In the genomic region with DNA sequence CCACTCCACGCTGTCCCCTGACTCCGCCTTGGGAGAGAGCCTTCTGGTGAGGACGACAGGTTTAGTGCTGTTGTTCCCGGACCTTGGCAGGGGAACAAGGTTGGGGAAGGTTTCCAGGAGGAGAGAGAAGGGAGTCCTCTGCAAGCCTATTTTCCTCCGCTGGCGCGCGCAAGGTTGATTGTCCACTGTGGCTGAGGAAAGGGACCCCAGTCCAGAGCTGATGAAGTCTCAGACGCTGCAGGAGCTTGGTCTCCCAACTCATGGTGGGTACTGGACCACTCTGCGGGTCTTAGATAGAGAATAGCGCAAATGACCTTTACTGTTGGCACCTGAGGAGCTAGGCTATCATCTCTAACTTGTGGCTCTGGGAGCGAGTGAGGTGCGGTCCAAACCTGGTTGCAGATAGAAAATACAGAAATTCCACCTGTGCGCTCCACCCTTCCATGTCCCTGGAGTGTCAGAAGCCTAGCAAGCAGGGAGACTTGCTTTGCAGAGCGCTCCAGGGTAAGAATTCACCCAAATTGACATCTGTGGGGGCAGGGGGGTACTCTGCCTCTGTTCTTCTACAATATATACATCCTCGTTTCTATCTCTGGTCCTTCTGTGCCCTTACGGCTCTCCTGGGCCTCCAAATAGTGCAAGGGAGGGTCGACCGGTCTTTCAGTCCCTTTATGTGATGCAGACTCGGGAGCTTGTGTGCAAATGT, we compare ENCODE assay signal across 9 mouse cellular contexts. TPM values are rescaled to one million over a fixed set of nuclear protein-coding genes. Genes with fewer than 3 reads are reported as not detected.
DNase-seq lines count a peak whose midpoint lies in the region; ATAC-seq and TF ChIP-seq lines count a peak whose summit lies in the region.
"Had no signal": no experiment of that assay in that cellular context is flagged by ENCODE, and none has a peak within 500 bp of the region (broad histone marks: within the 10 kb centered on the region; RNA-seq: fewer than 3 reads in every experiment).

No protein-coding gene starts in this region.

- no peaks in the 10 kb centered on the region for H3K36me3 ChIP-seq in kidney, postnatal 0 days (ENCODE audit: insufficient read depth, low read length)
- no peaks in the 10 kb centered on the region for H3K36me3 ChIP-seq in embryonic facial prominence, embryonic 11.5 days (replicated peaks; ENCODE audit: control insufficient read depth, insufficient read depth, low read depth, low read length)
- H3K36me3 ChIP-seq in kidney, adult 2 months (ENCODE audit: control insufficient read depth, insufficient read depth, low read length), result no peaks in the 10 kb centered on the region

- TF ChIP-seq CTCF in kidney, postnatal 0 days (IDR thresholded peaks at IDR 0.05; ENCODE audit: low read depth), result no peak
- no peak for TF ChIP-seq CTCF in kidney, adult 2 months (conservative IDR thresholded peaks at IDR 0.05; ENCODE audit: insufficient read depth, insufficient read length, low read depth, low read length)

- H3K4me2 ChIP-seq in kidney, postnatal 0 days (ENCODE audit: low read length), result peak overlapping the region; percentile 84
- H3K4me2 ChIP-seq in embryonic facial prominence, embryonic 11.5 days (ENCODE audit: low read depth, low read length), result peak overlapping the region; percentile 88

- no peak overlapping the region for H3K9ac ChIP-seq in kidney, postnatal 0 days (ENCODE audit: low read depth, low read length)
- no peak overlapping the region for H3K9ac ChIP-seq in embryonic facial prominence, embryonic 11.5 days (replicated peaks; ENCODE audit: low read length)

- 28% methylated on average over 20 of the region's 20 CpGs for WGBS in kidney, postnatal 0 days
- 30% methylated on average over 20 of the region's 20 CpGs for WGBS in embryonic facial prominence, embryonic 11.5 days
- WGBS in kidney, adult 2 months, result 31% methylated on average over 20 of the region's 20 CpGs

- H3K4me1 ChIP-seq in kidney, postnatal 0 days (replicated peaks; ENCODE audit: insufficient read depth, low read length), result peaks cover 9% of the 10 kb centered on the region; the same call in 1 of the 2 replicates
- peaks cover 4% of the 10 kb centered on the region; the same call in 1 of the 2 replicates for H3K4me1 ChIP-seq in embryonic facial prominence, embryonic 11.5 days (ENCODE audit: control insufficient read depth, insufficient read depth, low read length)
- no peaks in the 10 kb centered on the region for H3K4me1 ChIP-seq in kidney, adult 2 months (ENCODE audit: control insufficient read depth, insufficient read depth, low read length)

- H3K27me3 ChIP-seq in kidney, postnatal 0 days (ENCODE audit: insufficient read depth, low read length), result peaks cover 31% of the 10 kb centered on the region
- peaks cover 20% of the 10 kb centered on the region for H3K27me3 ChIP-seq in embryonic facial prominence, embryonic 11.5 days (ENCODE audit: control insufficient read depth, insufficient read depth, low read length)
- peaks cover 3% of the 10 kb centered on the region; the same call in 1 of the 2 replicates for H3K27me3 ChIP-seq in kidney, adult 2 months (replicated peaks; ENCODE audit: control insufficient read depth, insufficient read depth, low read length)

- H3K9me3 ChIP-seq in kidney, postnatal 0 days (replicated peaks; ENCODE audit: low read length), result no peaks in the 10 kb centered on the region
- no peaks in the 10 kb centered on the region for H3K9me3 ChIP-seq in embryonic facial prominence, embryonic 11.5 days (replicated peaks; ENCODE audit: control insufficient read depth, low read length)

- 0 out of 2 replicates have a peak, but pooled peaks have one; percentile 33 for ATAC-seq in kidney, postnatal 0 days (replicated peaks; ENCODE audit: low FRiP score, low read depth)
- ATAC-seq in embryonic facial prominence, embryonic 11.5 days (replicated peaks; ENCODE audit: insufficient number of reproducible peaks, low FRiP score, low TSS enrichment, low read depth), result peak; percentile 64; the same call in 1 of the 2 replicates
- no peak for ATAC-seq in monocyte, adult 5-6 weeks (replicated peaks; ENCODE audit: insufficient number of reproducible peaks, low FRiP score, low TSS enrichment, poor library complexity, severe bottlenecking)

- no peak for TF ChIP-seq POLR2A in kidney, adult 2 months (IDR thresholded peaks at IDR 0.05; ENCODE audit: low read depth, low read length)

- DNase-seq in kidney, postnatal 0 days (ENCODE audit: low spot score), result no peak
- no peak for DNase-seq in kidney, adult 8-10 months
- no peak for DNase-seq in embryonic facial prominence, embryonic 11.5 days (ENCODE audit: low spot score)
- peak; percentile 40 to 53 for DNase-seq in heart, postnatal 14 days
- peak; percentile 10 for DNase-seq in lung, postnatal 36 days
- DNase-seq in thymus, postnatal 14 days, result no peak
- no peak for DNase-seq in kidney, adult 2 months

- H3K27ac ChIP-seq in kidney, postnatal 0 days, result no peak overlapping the region
- H3K27ac ChIP-seq in embryonic facial prominence, embryonic 11.5 days (replicated peaks; ENCODE audit: low read depth, low read length), result no peak overlapping the region
- no peak overlapping the region for H3K27ac ChIP-seq in kidney, adult 2 months (ENCODE audit: insufficient read depth, low read depth, low read length)

- intact Hi-C loops in heart, postnatal 14 days (cut with DNase I), result loop anchor here (5.0 to 10.0 kb wide), 2 partner anchors 125 to 513 kb away; no protein-coding TSS in a partner anchor

- peak overlapping the region; percentile 44 for H3K4me3 ChIP-seq in kidney, postnatal 0 days (replicated peaks; ENCODE audit: low read depth, low read length)
- peak overlapping the region; percentile 45 for H3K4me3 ChIP-seq in embryonic facial prominence, embryonic 11.5 days (ENCODE audit: low read depth, low read length)
- H3K4me3 ChIP-seq in kidney, adult 2 months (ENCODE audit: insufficient read depth, low read depth, low read length), result no peak overlapping the region

RNA-seq across cellular contexts. Expression of gene Chrm2, which starts 1.5 kb away (rescaled TPM):
- polyA plus RNA-seq in kidney, postnatal 0 days (2015; fragmentation: Nextera tagmentation; extraction: Ambion mirVana), result 0.03 and 0.04 TPM in 2 replicates
- polyA plus RNA-seq in embryonic facial prominence, embryonic 11.5 days (2014; fragmentation: Nextera tagmentation; extraction: Ambion mirVana), result 0.17 and 0.35 TPM in 2 replicates
- 10 to 100 TPM; 57.0 to 68.3 TPM for total RNA-seq in heart, postnatal 14 days (2021)
- polyA plus RNA-seq in kidney, adult 2 months (2012; rRNA removed), result 0.01 and 0.06 TPM in 2 replicates
- total RNA-seq in monocyte, adult 5-6 weeks (2017), result not detected in 3 replicates
- total RNA-seq: neutrophil, adult 5-6 weeks had no signal

Comparison
In these comparisons a context has a peak if more than half of its experiments do, and no peak if none do; other contexts are left out.
1. DNase-seq: peak in heart, postnatal 14 days (2 of 2) and lung, postnatal 36 days (single experiment); none in kidney, postnatal 0 days (single experiment), kidney, adult 8-10 months (0 of 2), embryonic facial prominence, embryonic 11.5 days (single experiment), thymus, postnatal 14 days (single experiment) and kidney, adult 2 months (single experiment).